In the genomic region with DNA sequence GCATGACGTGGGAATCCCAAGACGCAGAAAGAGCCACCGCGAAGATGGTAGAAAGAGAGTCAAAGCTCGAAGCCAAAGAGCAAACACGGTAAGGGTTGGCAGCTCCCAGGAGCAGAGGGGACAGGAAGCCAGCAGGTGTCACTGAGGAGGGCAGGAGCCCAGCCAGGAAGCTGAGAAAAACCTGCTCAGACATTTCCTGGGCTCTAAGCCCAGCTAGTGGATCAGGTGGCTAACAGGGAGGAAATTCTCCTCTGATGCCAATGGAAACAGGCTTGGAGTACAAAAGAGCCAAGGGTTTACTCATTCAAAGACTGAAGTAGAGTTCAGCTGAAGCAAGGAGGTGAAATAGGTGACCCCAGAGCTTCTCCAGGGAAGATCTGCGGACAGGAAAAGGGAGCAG, we compare ENCODE assay signal across 13 mouse cellular contexts.
DNase-seq lines count a peak whose midpoint lies in the region; ATAC-seq and TF ChIP-seq lines count a peak whose summit lies in the region.
"Had no signal": no experiment of that assay in that cellular context is flagged by ENCODE, and none has a peak within 500 bp of the region (broad histone marks: within the 10 kb centered on the region; RNA-seq: fewer than 3 reads in every experiment).

No protein-coding gene starts in this region.

- no peak overlapping the region for H3K4me2 ChIP-seq in forebrain, postnatal 0 days (ENCODE audit: low read depth)
- no peak overlapping the region for H3K4me2 ChIP-seq in forebrain, embryonic 15.5 days (replicated peaks)
- no peak overlapping the region for H3K4me2 ChIP-seq in intestine, embryonic 14.5 days (ENCODE audit: low read length)
- H3K4me2 ChIP-seq in intestine, embryonic 15.5 days (replicated peaks) = no peak overlapping the region
- H3K4me2 ChIP-seq: heart, embryonic 15.5 days; midbrain, embryonic 15.5 days had no signal

- no peak overlapping the region for H3K27ac ChIP-seq in forebrain, postnatal 0 days (ENCODE audit: low read depth, low read length)
- no peak overlapping the region for H3K27ac ChIP-seq in forebrain, embryonic 15.5 days (replicated peaks)
- no peak overlapping the region for H3K27ac ChIP-seq in intestine, embryonic 14.5 days (ENCODE audit: low read depth)
- no peak overlapping the region for H3K27ac ChIP-seq in intestine, embryonic 15.5 days
- H3K27ac ChIP-seq: heart, embryonic 15.5 days; midbrain, embryonic 15.5 days had no signal

- no peaks in the 10 kb centered on the region for H3K9me3 ChIP-seq in forebrain, postnatal 0 days (ENCODE audit: low read length)
- H3K9me3 ChIP-seq in forebrain, embryonic 15.5 days = no peaks in the 10 kb centered on the region
- no peaks in the 10 kb centered on the region for H3K9me3 ChIP-seq in intestine, embryonic 14.5 days (ENCODE audit: control insufficient read depth, low read length)
- H3K9me3 ChIP-seq in intestine, embryonic 15.5 days = no peaks in the 10 kb centered on the region
- H3K9me3 ChIP-seq: heart, embryonic 15.5 days; midbrain, embryonic 15.5 days had no signal

- H3K27me3 ChIP-seq in forebrain, postnatal 0 days (ENCODE audit: insufficient read depth, low read length) = no peaks in the 10 kb centered on the region
- H3K27me3 ChIP-seq in forebrain, embryonic 15.5 days = no peaks in the 10 kb centered on the region
- H3K27me3 ChIP-seq in intestine, embryonic 14.5 days (replicated peaks; ENCODE audit: control insufficient read depth, insufficient read depth, low read length) = no peaks in the 10 kb centered on the region
- H3K27me3 ChIP-seq in intestine, embryonic 15.5 days (replicated peaks) = no peaks in the 10 kb centered on the region

- H3K9ac ChIP-seq in forebrain, postnatal 0 days = no peak overlapping the region
- H3K9ac ChIP-seq in forebrain, embryonic 15.5 days (replicated peaks) = no peak overlapping the region
- H3K9ac ChIP-seq in intestine, embryonic 14.5 days (ENCODE audit: low read length) = no peak overlapping the region
- no peak overlapping the region for H3K9ac ChIP-seq in intestine, embryonic 15.5 days
- H3K9ac ChIP-seq: heart, embryonic 15.5 days; midbrain, embryonic 15.5 days had no signal

- no peak for TF ChIP-seq CTCF in forebrain, postnatal 0 days (IDR thresholded peaks at IDR 0.05; ENCODE audit: low read depth)

- no peaks in the 10 kb centered on the region for H3K36me3 ChIP-seq in forebrain, postnatal 0 days (ENCODE audit: insufficient read depth)
- H3K36me3 ChIP-seq in forebrain, embryonic 15.5 days = no peaks in the 10 kb centered on the region
- no peaks in the 10 kb centered on the region for H3K36me3 ChIP-seq in intestine, embryonic 14.5 days (ENCODE audit: control insufficient read depth, insufficient read depth, low read length)
- no peaks in the 10 kb centered on the region for H3K36me3 ChIP-seq in intestine, embryonic 15.5 days
- H3K36me3 ChIP-seq: G1E; heart, embryonic 15.5 days; midbrain, embryonic 15.5 days had no signal

- H3K4me3 ChIP-seq in forebrain, postnatal 0 days (ENCODE audit: low read depth, low read length) = no peak overlapping the region
- H3K4me3 ChIP-seq in forebrain, embryonic 15.5 days = no peak overlapping the region
- no peak overlapping the region for H3K4me3 ChIP-seq in intestine, embryonic 14.5 days (ENCODE audit: low read depth, low read length)
- H3K4me3 ChIP-seq in intestine, embryonic 15.5 days (replicated peaks) = no peak overlapping the region
- H3K4me3 ChIP-seq: heart, embryonic 15.5 days; midbrain, embryonic 15.5 days had no signal

- no peaks in the 10 kb centered on the region for H3K4me1 ChIP-seq in forebrain, postnatal 0 days (ENCODE audit: insufficient read depth)
- 0 out of 2 replicates have a peak, but pooled peaks cover 3% of the 10 kb centered on the region for H3K4me1 ChIP-seq in forebrain, embryonic 15.5 days
- H3K4me1 ChIP-seq in intestine, embryonic 14.5 days (replicated peaks; ENCODE audit: control insufficient read depth, insufficient read depth, low read length) = no peaks in the 10 kb centered on the region
- H3K4me1 ChIP-seq in intestine, embryonic 15.5 days (replicated peaks) = no peaks in the 10 kb centered on the region
- H3K4me1 ChIP-seq: heart, embryonic 15.5 days; midbrain, embryonic 15.5 days had no signal

- 53% methylated on average over 7 of the region's 7 CpGs for WGBS in forebrain, postnatal 0 days
- WGBS in forebrain, embryonic 15.5 days = 63% methylated on average over 7 of the region's 7 CpGs
- 68% methylated on average over 7 of the region's 7 CpGs for WGBS in intestine, embryonic 14.5 days
- 70% methylated on average over 7 of the region's 7 CpGs for WGBS in intestine, embryonic 15.5 days

- no peak for ATAC-seq in forebrain, postnatal 0 days
- ATAC-seq in forebrain, embryonic 15.5 days (replicated peaks) = no peak
- ATAC-seq in intestine, embryonic 14.5 days (replicated peaks; ENCODE audit: low FRiP score, low TSS enrichment, low read depth) = no peak
- ATAC-seq in intestine, embryonic 15.5 days = no peak
- ATAC-seq: midbrain, embryonic 15.5 days had no signal

- peak; percentile 20 for DNase-seq in forebrain, postnatal 0 days
- DNase-seq in intestine, embryonic 14.5 days (ENCODE audit: low spot score) = peak; percentile 41
- peak; percentile 97 for DNase-seq in brain, adult 2 months (ENCODE audit: low read depth, low spot score)
- peak; percentile 85 to 89 for DNase-seq in cerebellum, postnatal 36 days
- no peak for DNase-seq in spleen, adult 18-20 months
- DNase-seq in layer of hippocampus, adult 9-11 months = no peak
- DNase-seq: kidney, postnatal 25 days; thymus, postnatal 36 days had no signal

Comparison
In these comparisons a context has a peak if more than half of its experiments do, and no peak if none do; other contexts are left out.
1. DNase-seq: peak in forebrain, postnatal 0 days (single experiment), intestine, embryonic 14.5 days (single experiment), brain, adult 2 months (single experiment) and cerebellum, postnatal 36 days (2 of 2); none in spleen, adult 18-20 months (0 of 2) and layer of hippocampus, adult 9-11 months (single experiment).